Mouse (Mus musculus) gastrocnemius, adult 18-20 months (tissue): ENCODE measurements around the gene Ackr1. TPM values are rescaled to one million over a fixed set of nuclear protein-coding genes. Genes with fewer than 3 reads are reported as not detected.
"Not testable (repeated sequence)": the region's sequence is repeated elsewhere in the genome, so short reads cannot be mapped to it uniquely, and the experiment has no call there.

Source experiments
- DNase-seq: peaks from one replicate; pipeline ENCODE4 v3.0.0; 2021; ENCODE audit warnings: low spot score
- total RNA-seq, 2 experiments: library from RNA; stranded (reverse); gene quantifications; 2 replicates each; pipeline ENCODE4 v1.2.3; 2021

The Ackr1 gene
- total RNA-seq, 2 experiments from 2014 or later: 2.9 to 3.0 TPM

DNA sequence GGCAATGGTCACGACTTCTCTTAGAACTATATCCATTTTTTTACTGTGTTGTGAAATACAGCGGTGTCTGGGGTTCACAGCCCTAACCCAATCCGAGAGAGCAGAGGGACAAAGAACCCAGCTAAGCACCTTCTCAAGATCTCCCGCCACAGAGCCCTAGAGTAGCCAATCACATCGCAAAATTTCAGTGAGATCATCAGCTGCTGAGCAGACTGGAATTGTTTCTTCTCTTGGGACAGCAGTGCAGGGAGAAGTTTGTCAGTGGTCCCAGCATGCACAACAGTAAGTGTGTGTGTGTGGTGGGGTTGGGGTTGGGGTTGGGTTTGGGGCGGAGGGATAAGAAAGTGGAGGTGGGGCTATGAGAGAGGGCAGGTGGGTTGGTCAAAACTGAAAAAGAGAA lies 16.4 kb upstream of the Ackr1 start:
- peak; percentile 23 for DNase-seq

DNA sequence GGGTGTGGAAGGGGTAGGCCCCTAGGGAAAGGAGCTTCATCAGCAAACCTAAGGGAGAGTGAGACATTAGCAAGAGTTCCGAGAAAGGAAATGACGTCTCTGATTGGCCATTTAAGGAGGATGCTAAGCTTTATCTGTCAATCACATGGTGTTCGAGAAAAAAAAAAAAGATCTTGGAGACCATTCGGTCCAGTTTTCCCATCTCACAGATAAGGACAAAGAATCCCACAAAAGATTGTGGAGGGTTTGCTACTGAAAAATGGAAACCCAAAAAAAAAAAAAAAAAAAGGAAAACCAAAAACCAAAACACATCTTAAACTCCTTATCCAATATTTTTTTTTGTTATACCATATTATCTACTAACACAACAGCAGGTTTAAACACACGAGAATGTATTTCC lies 15.6 kb upstream of the Ackr1 start:
- no peak for DNase-seq

DNA sequence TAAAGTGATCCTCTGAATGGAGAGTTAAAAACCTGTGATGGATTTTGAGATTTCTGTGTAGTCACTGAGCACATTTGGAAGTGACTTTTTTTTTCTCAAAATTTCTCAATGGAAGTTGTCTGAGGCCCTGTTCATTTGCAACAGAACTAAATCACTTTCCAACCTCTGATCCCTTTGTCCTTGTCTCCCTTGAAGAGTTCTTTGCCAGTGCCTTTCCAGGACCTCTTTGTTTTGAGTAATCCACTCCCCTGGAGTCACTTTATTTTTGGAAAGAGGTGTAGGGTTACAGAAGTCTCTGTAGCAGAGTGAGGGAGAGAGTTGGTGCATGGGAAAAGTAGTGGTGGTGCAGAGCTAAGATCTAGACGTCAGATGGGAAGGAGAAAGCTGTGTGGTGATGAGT lies 15.0 kb upstream of the Ackr1 start:
- no peak for DNase-seq

DNA sequence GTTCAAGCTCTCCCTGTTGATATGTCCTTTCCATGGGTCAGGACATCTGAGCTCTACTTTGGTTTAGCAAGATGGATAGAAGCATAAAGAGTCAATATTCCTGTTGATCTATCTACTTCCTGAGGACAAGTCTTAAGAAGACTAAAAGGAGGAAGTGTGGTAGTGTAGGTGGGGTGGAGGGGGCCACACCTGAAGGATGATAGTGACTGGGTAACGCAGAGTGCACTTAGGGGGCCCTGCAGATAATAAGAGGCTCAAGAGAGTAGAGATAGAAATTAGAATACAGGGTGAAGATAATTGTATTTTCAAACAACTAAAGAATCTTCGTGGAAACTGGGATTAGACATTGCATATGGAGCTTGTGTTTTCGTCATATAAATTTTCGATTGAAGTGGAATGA lies 11.6 kb upstream of the Ackr1 start:
- DNase-seq: no peak

DNA sequence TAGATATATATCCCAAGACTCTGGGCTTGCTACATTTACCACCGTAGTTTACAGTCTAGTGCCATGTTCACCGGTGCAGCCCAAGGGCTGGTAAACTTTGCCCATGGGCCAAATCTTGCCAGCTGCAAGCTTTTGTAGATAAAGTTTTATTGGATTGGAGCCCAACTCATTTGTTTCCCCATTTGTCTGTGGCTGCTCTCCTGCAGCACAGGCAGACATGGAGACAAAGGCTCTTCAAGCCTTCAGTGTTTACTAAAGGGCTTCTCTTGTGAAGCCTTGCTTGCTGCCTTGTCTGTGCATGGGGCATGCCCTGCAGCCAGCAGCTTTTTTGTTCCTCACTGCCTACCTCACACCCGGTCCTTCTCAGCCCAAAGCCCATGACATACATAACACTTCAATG lies 10.4 kb upstream of the Ackr1 start:
- no peak for DNase-seq

DNA sequence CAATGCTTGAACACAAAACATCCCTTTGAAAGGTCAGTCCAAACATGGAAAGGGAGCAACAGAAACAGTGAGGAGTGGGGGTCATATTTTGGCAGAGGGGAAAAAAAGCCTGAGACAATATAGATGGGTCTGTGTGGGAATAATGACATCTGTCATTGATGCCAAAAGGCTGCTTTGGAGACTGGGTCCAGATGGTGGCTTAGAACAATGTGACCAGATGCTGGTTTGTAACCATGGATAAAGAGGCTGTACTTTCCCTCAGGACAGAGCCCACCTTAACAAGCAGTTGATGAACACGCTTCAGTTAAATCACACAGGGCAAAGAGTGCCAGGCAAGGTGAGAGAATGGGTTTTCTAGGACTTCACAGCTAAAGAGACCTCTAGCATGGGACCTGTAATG lies 8.9 kb upstream of the Ackr1 start:
- DNase-seq: no peak

DNA sequence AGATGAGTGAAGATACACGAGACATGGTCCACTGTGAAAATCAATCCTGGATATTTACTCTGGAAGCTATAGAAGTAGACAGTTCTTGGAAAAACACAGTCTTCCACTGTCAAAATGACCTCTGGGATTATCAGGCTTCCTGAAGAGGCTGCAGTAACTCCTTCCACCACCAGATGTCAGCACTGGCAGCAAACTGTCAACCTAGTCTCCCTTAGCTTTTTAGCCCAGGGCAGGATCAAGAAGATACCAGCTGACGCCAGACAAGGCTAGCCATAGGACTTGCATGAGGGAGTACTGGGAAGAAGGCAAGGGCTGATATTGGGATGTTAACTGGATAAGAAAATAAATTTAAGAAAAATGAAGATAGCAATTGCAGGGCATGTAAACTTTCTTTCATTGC lies 6.0 kb upstream of the Ackr1 start:
- DNase-seq: peak; percentile 42

DNA sequence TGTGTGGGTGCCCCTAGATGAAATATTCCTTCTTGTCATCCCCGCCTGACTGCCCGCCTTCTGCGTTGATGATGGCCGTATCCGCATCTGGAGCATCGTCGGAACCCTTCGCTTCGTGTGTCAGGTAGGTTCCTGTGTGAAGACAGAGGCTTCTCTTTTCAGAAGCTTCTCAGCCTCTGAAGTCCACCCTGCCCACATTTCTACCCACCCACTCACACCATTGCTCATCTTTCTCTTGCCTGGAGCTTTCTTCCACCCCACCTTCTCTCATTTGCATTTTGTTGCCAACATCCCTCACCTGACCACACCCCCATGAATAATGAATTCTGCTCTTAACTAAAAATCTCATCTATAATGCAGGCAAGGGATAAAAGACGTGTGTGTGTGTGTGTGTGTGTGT lies 3.5 kb upstream of the Ackr1 start:
- no peak for DNase-seq

DNA sequence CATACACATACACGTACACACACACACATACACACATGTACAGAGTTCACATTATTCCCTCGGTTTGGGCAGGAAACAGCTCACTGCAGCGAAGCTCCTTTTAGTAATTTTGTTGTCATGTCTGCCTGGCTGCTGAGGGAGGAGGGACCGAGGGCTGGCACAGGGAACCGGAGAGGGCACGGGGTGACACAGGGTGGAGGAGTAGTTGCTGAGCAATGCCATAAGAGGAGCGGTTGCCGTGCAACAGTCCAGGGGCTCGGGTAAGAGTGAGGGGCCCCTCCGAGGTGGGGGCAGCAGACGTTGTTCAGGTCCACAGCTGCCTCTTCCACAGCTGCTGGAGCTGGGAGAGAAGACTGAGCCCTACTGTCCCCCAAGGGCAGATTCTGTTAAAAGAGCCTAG lies 2.4 kb upstream of the Ackr1 start:
- DNase-seq: no peak

DNA sequence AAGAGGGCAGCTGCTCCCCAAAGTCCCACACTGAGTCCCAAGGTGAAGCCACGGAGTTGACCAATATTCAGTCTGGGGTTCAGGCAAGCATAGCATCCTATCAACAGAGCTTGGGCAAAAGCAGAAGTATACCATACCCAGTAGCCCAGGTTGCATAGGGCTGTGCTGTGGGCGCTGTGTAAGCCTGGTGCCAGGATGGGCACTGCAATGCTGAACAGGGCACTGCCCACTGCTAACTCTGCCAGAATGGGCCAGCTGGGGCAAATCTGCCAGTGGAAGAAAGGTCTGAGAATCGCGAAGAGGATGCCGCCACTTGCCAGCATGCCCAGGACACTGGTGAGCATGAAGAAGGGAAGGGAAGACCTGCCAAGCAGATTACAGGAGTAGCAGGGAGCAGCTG lies 1.1 kb downstream of the Ackr1 start:
- no peak for DNase-seq

DNA sequence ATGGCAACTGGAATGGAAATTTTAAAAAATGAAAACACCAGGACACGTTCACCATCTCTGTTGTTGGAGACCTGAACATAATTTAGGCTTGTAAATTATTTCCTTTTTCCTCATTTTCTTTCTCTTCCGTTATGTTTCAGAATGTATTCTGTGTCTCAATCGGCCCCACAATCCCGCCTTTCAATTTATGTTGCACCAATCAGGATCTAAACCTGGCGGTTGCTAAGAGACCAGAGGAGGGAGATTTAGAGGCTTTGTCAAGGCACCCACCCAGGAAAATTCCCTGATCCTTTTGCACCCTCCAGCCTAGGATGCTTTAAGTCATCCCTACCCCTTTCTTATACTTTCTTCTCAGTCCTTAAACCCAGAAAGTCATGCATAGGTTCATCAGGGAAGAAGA lies 3.8 kb downstream of the Ackr1 start:
- no peak for DNase-seq

DNA sequence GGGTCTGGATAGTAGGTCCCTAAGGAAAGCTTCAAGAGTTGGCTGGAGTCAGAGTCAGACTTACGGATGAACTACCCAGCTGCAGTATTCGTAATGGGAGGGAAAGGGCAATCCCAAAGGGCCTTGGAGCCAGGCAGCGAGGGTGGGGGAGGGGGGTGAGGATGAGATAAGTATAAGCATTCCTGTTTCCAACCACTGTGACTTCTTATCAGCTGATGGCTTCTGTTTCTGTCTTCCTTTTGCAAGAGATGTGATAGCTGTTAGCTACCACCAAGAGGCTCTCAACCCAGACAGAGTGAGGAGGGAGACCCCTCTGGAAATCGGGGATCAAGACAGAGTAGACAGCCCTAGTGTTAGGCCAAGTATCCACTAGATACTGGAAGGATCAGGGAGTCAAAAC lies 4.4 kb downstream of the Ackr1 start:
- no peak for DNase-seq

DNA sequence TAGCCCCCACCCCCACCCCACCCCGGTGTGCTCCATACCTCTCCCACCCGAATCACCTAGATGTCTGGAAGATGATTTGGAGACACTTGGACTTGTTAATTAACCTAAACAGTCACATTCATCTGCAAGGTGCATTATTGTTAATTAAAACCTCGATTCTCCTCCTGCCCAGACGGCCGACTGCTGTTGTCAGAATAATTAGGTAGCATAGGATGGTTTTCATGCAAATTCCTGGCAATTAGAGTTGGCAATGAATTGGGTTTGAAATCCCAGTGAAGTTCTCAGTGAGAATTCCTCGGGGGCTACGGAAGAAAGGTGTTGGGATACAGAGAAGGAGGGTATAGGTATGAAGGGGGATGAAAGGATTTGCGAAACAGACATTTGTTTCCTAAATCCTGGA lies 5.1 kb downstream of the Ackr1 start:
- no peak for DNase-seq

DNA sequence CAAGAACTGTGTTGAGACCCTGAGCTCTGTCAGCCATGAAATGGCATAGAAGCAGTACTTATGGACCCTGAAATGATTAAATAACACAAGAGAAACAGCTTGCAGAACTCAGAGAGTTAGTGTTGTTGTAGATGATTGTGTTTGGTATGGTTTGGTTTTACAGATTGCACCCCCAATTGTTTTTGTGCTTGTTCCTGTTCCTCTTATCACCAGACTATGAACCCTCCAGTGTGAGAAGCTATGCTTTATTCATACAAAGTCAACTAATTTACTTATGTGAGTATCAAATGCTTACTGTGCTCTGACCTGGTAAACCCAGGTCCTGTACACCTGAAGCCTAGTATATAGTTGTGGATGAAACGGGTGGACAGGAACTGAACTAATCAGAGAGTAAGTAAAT lies 7.0 kb downstream of the Ackr1 start:
- no peak for DNase-seq

DNA sequence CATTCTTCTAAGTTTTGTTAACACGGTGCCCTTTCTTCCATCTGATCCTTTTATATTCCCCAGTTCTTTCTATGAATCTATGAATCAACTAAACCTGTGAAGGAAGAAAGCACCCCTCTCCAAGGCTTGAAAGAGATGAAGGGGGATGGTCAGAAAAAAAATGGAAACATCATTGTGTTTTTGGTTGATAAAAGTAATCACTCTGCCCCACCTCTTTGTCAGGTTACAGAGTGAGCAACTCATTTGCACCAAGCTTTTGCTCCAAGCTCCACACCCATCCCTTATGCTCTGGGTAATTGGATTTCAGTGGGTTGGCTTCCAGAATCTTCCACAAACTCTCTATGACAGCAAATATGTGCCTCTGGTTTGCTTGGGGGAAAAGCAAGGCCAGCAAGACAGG lies 8.2 kb downstream of the Ackr1 start:
- DNase-seq: no peak

DNA sequence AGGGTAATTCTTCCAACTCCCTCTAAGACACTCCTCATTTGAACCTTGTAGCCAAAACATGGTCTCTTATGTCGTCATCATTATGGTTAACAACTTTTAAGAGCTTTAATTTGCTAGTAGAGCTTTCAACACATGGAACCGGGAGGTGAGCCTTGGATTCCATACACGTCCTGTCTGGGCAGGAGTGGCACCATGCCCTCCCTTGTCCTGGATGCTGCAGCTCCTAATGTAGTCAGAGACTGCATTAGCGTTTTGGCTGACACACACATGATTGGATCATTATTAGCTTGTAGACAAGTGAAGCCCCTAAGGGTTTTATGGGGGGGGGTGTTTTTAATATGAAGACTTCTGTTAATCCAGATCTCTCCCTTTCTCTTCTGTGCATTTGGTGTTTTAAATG lies 8.6 kb downstream of the Ackr1 start:
- DNase-seq: no peak

DNA sequence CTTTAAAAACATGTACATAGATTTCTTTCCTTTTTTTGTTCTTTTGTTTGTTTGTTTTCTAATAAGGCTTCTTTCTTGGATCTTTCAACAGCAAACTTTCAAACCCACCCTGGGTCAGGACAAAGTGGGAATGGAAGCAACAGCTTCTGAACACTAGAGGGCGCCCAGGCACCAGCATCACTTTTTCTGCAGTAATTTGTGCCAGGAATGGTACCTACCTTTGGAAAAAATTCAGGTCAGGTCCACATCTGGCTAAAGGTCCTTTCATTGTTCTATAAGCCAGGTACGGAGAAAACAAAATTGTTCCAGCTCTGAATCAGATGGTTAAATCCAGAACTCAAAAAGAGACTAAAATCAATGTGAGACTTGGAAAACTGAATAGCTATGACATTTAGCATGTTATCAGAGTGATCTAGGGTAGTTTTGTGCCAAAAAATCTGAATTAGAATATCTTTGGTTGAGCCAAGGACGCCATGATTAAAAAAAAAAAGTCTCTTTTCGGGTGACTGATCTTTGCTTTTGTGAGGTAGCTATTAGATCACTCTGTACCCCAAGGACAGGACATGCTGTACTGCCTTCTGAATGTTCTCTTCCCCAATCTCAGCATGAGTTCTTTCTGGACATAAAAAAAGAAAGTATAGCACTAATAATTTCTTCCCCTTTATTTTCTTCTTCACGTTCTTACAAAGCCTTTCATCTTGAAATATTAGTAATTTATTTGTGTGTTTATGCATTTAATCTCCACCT lies 9.5 kb downstream of the Ackr1 start:
- DNase-seq: peak; percentile 13

DNA sequence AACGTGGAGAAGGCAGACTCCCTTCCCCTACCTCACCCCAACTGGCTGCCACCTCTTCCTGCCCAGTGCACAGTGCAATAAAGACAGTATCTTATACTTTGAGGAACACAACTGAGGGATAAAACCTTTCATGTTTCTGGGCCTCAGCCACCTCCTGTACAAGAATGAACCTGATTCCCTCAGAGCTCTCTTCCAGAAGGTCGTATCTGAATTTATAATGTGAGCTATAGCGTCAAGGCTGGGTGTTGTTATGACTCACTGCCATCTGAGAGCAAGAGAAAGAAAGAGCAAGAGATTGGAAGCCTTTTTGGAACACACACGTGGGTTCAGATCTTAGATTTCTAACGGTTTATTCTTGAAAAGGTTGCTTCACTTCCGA lies 11.3 kb downstream of the Ackr1 start:
- no peak for DNase-seq

DNA sequence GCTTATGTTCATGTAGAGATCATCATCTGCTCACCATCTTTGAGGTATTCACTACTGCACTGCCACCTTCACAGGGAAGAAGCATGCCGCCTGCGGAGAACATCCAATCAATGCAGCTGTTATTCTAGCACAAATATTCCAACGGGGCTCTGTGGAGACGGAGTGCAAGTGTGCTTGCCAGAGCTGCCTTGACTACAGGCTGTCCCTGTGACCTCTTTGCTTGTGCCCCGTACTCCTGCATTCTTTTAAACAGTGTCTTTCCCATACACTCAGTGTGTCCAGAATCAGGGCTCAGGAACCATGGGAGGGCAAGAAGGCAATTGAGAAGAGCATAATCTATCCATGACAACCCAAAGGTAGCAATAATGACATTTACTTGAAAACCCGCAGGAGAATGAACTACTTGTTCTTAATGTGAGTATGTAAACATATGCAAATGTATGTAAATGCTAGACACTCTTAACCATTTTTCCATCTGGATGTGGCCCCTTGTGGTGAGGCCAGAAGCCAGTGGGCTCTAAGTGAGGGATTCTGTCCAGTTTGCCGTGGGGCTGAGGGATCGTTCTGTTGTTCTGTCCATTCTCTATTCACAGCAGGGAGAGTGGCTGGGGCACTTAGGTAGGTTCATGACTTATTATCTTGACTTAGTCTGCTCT lies 11.8 kb downstream of the Ackr1 start:
- DNase-seq: no peak

DNA sequence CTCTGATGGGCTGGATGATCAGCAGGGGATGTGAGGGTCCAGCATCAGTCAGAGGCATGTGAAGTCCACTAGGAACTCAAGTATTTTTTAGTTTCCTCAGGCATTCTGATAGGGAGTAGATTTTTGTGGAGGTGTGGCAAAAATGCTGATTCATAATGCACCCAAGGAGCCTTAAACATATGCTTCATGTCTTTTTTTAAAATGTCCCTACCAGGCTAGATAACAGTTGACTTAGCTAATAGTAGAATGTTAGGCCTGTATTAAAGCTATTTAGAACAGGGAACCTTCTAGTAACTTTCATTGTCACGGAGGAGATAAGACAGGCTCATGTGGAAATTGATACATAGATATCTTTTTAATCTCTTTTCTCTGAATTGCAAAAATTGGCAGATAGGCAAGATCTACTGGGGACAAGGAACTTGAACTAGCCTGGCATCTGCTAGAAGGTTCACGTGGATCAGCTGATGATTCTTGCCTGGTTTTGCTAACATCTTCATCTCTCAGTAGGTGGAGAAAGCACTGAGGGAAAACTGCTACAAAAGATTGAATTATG lies 15.5 kb downstream of the Ackr1 start:
- no peak for DNase-seq

DNA sequence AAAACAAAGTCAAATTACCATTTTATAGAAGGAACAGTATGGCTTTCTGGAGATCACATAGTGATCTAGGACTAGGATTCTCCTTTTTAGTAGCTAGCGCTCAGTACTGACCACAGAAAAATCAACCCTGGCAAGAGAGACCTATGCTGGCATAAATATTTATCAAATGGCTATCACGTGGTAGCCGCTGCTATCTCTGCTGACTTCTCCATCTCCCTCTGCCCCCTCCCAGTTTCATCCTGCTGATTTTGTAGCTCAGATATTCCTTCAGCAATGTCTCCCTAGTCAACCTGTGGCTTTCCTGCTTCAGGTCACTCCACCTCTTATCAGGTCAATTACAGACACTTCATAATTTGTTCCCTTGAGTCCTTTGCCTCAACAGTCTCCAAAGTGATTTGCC lies 17.8 kb downstream of the Ackr1 start:
- no peak for DNase-seq

DNA sequence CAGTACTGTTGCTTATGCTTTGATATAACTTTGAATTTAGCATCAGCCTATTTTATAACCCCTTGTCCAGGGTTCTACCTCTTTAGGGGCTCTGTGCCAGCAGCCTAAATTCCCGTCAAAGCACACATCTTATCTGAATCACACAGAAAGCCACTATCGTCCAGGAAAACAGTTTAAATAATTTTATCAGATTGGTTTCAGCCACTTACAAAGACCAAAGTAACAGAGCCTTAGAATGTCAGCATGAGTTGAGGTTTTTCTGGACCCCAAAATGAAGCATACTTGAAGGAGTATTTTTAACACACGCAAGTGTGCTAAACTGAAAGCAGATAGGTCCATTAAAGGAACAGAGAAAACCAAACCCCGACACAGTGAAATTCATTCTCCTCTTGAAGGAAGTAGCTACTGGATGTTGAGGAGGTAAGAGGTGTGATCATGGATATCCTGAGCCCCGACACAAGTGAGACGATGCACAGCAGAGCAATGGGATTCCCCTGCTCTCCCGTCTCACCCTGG lies 20.0 kb downstream of the Ackr1 start:
- DNase-seq: not testable (repeated sequence)

DNA sequence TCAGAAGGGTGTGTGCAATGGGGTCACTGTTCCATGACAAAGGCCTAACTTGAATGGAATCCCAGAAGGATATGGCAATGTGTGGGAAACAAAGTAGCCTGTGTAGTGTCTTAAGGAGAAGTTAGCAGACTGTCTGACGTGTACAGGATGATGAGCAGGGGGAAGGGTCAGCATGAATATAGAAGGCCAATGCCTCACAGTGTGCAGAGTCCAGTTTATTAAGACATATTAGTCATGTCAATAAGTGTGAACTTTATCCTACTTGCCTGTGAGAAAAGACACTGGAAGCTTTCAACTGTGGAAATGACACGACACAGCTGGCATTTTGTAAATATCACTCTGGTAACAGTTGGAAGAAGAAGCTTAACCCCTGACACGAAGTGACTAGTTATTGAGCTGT lies 30.8 kb downstream of the Ackr1 start:
- not testable (repeated sequence) for DNase-seq
